Mouse (Mus musculus): ENCODE measurements around the gene Crybg3.
A peak's percentile ranks its signal among the peaks of the same experiment; 100 is the strongest.
"Not testable (repeated sequence)": the region's sequence is repeated elsewhere in the genome, so short reads cannot be mapped to it uniquely, and the experiment has no call there.

Crybg3 gene

DNA sequence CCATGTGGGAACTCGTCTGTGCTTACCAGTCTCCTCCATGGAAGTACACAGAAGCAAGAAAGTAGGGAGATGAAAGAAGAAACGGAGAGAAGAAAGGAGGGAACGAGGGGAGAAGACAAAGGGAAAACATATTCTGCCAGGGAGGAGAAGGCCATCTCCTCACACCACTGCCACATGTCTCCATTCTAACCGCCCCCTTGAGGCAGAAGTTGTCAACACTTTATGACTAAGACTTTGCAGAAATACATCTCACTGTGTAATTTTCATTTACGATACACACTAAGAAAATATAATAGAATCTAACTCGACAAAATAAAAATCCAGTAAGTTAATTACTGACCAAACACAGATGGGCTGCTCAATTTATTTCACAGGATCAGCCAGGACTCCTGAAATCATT, 73.8 kb downstream of the Crybg3 start:
- no peak for DNase-seq

DNA sequence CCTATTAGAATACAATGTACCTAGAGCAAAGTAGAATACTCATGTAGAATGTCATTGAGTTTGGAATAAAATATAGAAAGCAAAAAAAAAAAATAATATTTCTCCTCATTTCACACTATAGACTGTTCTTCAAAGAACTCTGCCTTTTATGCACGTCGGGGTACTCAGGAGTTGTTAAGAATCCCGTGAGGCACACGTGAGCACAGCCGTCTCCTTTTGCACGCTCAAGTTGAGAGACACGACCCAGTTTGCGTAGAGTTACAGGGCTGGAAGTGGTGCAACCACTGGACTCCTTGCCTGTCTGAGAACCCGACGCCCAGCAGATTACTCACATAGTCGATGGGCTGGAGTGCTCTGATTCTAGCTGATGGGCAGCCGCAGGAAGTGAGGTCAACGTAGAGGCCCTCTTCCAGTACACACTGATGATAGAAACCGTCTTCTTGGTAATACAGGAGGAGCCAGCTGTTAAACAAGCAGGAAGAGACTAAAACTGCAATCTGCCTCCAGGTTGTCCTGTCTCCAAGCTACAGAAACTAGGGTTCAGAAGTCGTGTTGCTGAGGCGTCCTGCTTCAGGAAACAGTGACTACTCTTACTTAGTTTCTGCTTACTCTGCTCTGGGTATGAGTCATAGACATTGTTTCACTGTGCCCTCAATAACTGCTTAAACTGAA, 78.9 kb downstream of the Crybg3 start:
- DNase-seq, result no peak

GRCm38 (mm10) chr16:59517447-59518219, 83.1 kb downstream of the Crybg3 start:
- no peak for DNase-seq

DNA sequence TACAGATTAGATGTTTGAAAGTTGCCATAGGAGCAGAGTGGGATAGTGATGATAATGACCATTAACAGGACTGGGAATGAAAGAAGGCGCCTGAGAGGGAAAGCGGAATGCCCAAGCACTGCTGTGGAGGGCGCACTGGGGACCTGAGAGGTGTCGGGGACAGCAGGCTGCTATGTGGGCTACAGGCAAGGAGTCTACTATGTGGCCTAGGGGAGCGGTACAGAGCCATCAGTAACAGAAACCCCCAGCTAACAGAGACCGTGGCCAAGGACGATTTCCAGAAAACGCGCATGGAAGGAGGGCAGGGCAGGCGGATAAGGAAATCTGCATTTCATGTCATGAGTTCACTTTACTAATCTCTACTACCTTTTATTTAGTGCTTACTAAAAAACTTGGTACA, 83.8 kb downstream of the Crybg3 start:
- no peak for DNase-seq

DNA sequence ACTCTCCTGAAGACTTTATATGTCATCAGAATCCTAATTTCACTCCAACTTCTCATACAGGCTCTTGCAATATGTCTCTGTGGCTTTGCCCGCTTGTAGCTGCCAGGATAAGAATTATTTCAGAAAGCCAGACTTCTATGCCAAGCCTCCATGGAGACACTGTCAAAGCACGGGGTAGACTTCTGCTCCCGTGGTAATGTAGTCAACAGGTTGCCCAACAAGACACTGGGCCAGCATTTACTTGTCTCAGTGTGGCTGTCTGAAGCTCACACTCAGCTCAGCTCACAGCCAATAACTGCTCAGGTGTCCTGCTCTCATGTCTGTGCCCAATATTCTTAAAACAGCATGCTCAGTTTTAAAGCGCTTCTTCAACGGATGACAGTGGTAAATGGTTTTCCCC, 85.6 kb downstream of the Crybg3 start:
- no peak for DNase-seq

- DNase-seq, result no peak
Measured at GRCm38 (mm10) chr16:59509830-59510229, 90.9 kb downstream of the Crybg3 start.

DNA sequence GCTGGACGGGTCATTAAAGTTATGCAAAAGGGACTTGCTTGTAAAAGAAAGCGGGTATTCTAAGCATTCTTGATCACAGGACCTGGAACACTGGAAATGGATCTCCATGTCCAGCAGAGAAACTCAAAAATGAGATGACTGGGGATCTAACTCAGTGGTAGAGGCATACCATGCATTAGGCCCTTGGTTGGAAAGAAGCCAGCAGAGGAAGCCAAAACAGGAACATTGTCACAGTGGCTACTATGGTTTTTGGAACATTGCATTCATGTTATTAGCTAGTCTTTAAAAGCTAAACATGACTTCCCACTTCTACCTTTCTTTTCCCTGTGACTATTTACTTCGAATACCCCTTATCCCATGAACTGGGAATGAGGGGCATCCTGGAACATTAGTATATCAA, 101.6 kb downstream of the Crybg3 start:
- DNase-seq, result no peak

- DNase-seq, result no peak
Measured at GRCm38 (mm10) chr16:59497947-59498346, 102.8 kb downstream of the Crybg3 start.

DNA sequence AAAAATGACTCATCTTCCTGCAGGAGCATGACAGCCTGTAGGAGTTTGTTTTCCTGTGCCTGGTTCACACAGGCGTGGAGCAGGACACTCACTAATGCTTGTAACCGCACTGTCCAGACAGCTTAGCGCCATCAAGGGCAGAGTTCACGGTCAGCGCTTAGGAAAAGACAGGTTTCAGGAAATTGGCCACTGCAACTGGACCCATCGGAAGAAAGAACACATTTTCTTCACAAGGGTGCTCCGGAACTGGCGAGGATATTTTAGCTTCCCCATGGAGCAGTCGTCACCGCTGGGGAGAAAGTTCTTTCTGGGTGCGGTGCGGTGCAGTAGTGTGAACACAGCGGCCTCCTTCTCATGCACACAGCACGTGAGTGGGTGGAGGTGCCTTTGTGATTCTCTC, 107.6 kb downstream of the Crybg3 start:
- no peak for DNase-seq

- no peak for DNase-seq
Measured at GRCm38 (mm10) chr16:59487975-59488548, 112.7 kb downstream of the Crybg3 start.

DNA sequence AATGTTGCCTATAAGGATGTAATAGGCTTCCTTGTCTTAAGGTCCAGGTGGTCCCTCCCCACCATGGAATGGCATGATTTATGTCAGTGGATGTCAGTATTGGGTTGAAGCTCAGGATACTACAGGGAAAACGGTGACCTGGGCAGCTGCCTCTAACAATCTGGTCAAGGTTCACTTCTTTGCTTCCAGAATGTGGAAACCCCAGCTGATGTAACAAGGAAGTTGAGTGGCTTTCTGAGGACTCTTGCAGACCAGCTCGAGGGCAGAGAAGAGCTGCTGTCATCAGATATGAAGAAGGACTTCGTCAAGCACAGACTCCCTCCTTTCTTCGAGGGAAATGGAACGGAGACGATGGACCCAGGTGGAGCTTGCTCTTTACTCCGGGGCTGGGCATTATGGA, 113.5 kb downstream of the Crybg3 start:
- DNase-seq, result no peak

- DNase-seq, result no peak
Measured at GRCm38 (mm10) chr16:59477955-59478354, 122.8 kb downstream of the Crybg3 start.

- DNase-seq, result peak; percentile 9
Measured at GRCm38 (mm10) chr16:59474788-59475187, 126.0 kb downstream of the Crybg3 start.

- no peak for DNase-seq
Measured at GRCm38 (mm10) chr16:59472546-59472945, 128.2 kb downstream of the Crybg3 start.

DNA sequence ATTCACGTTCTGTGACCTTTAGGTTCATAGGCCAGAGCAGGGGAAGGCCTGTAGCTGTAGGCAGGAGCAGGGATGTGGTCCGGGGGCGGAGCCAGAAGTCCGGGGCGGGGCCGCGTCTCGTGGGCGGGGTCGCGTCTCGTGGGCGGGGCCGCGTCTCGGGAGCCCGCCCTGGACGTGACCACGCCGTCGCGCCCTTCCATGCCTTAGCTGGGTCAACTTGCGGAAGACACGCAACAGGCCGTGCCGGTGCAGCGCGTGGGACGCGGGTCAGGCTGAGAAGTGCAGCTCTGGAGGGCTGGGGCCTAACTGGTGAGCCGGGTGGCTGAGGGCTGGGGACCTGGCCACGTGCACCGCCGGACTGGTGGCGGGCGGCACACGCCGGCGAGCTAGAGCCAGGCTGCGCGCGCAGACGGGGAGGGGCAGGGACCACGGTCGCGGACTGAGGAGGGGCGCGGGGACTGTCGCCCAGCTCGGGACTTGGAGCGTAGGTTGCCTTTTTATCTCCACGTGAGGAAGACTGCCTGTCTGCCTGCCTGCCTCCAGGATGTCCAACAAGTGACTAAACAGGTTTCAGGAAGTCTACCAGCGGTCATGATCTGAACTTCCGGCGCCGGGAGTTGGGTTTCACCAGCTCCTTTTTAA, 129.0 kb downstream of the Crybg3 start, which contains the start of gene Riox2:
Gene Riox2, plus strand, starts transcription at position 139 of the 642 bp plus-strand sequence.
- DNase-seq, result peak; percentile 47

DNA sequence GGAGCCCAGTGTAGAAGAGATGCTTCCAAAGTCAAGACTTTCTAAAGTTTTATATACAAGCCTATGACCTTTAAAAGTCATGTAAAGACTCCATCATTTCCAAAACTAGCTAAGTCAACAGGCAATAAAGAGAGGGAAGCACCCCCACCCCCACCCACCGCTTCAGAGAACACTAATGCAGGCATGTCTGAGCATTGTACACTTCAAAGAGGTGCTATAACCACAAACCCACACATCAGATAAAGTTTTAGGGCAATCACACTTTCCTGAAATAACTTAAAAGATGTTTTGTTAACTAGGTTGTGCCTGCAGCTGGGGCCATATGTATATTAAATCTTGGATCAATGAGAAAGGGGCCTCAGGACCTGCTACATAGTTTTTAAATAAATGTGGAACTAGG, 130.9 kb downstream of the Crybg3 start:
- DNase-seq, result no peak

DNA sequence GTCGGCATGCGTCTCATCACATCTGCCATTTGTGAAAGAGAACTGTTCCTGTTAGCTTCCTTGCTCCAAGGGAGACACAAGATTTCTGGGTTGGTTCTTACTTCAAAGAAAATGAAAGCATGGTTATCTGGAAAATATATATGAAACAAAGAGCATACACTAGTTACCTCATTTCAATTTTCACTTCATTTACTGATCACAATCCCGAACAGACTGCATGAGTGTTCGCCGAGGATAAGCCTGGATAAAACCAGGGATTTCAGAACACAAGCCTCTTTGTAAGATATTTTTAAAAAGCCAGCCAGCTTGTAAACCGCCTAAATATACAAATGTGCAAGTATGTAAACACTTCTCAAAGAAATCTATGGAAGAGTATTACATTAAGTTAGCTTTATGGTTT, 136.8 kb downstream of the Crybg3 start:
- no peak for DNase-seq

DNA sequence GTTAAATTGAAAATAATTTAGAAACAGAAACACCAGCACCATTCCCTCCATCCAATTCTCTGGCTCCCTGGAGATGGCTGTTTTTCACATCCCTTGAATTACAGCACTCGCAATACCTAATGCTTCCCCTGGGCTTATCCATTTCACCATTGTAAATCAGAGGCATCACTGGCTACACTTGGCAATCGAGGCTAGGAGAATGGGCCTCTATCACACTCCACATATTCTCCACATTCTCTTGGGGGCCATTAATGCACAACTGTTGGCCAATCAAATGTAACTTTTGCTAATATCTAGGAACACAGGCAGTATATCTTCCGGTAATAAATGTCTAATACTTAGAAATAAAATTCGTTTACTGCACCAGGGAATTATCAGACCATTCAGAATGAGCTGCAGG, 137.2 kb downstream of the Crybg3 start:
- DNase-seq, result no peak

DNA sequence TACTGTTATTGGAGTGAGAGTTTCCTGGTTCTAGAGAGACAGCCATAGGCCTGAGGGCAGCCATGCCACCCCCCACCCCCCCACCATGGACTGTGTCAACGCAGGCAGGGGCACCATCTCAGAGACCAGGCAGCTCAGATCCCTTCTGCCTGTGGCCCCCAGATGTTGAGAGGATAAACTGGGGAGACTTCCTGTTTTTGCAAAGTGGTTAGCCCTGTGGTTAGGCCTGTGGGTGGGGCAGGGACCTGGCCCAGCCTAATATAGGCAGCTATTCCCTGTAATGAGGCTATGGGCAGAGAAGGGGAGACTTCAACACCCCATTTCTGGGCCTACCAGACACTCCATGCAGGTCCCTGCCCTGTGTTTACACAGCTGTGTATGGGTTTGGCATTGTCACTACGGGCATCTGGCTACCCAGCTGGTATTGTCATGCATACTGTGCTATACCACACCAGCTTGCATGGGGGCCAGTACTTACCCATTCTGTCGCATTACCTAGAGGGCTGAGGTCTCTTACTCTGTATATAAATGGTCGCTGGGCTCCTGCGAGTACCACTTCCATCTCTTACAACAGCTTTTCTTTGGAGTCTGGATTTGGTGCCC, 141.4 kb downstream of the Crybg3 start:
- not testable (repeated sequence) for DNase-seq

GRCm38 (mm10) chr16:59451813-59452212, 149.0 kb downstream of the Crybg3 start:
- no peak for DNase-seq

DNA sequence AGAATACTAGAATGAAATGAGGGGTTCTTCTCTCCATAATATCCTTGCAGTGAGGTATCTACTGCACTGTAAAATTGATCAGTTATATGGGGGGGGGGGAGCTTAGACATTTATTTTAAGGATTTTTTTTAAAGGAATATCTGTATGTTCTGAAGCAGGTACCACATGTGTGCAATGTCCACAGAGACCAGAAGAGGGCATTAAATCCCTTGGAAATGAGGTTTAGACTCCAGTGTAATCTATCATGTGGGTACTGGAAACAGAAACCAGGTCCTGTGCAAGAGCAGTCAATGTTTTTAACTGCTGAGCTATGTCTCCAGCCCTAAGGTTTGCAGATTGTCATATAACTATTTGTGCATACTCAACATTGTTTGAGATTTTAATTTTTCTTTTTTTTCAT, 151.7 kb downstream of the Crybg3 start:
- DNase-seq, result no peak

GRCm38 (mm10) chr16:59448181-59448580, 152.6 kb downstream of the Crybg3 start:
- no peak for DNase-seq

GRCm38 (mm10) chr16:59444880-59445559, 155.8 kb downstream of the Crybg3 start:
- no peak for DNase-seq

Measured in cerebellum, adult 11 months (tissue).